Mouse (Mus musculus): ENCODE results near the gene Ppp1r14b. TPM values are rescaled to one million over a fixed set of nuclear protein-coding genes. Genes with fewer than 3 reads are reported as not detected.

Gene Ppp1r14b
- polyA plus RNA-seq, 1 experiment: 48.3 TPM

GRCm38 (mm10) chr19:6933436-6934194, 41.2 kb upstream of the Ppp1r14b start:
- Histone ChIP-seq H3K4me3 (ENCODE audit: insufficient read depth, low read length) (peak overlapping the region; percentile 38), H3K27ac (ENCODE audit: insufficient read depth, low read length) (peak overlapping the region; percentile 33), H3K4me1 (ENCODE audit: control insufficient read depth, insufficient read depth, low read length) (no peaks in the 10 kb centered on the region)
- peak; percentile 49 for TF ChIP-seq POLR2A (IDR thresholded peaks at IDR 0.05; ENCODE audit: extremely low read depth, insufficient read depth, low read length)
- no peak for TF ChIP-seq CTCF (IDR thresholded peaks at IDR 0.05; ENCODE audit: extremely low read depth, insufficient read depth, low read length)

- TF ChIP-seq POLR2A (IDR thresholded peaks at IDR 0.05; ENCODE audit: extremely low read depth, insufficient read depth, low read length): no peak
- TF ChIP-seq CTCF (IDR thresholded peaks at IDR 0.05; ENCODE audit: extremely low read depth, insufficient read depth, low read length): no peak
- peak within 1 kb of the TSS; percentile 33 for H3K27ac ChIP-seq (ENCODE audit: insufficient read depth, low read length)
- peak within 1 kb of the TSS; percentile 38 for H3K4me3 ChIP-seq (ENCODE audit: insufficient read depth, low read length)
- no peaks in the 10 kb centered on the region for H3K4me1 ChIP-seq (ENCODE audit: control insufficient read depth, insufficient read depth, low read length)
Measured at GRCm38 (mm10) chr19:6934195-6934977, 40.4 kb upstream of the Ppp1r14b start, which contains the start of gene Kcnk4. Gene Kcnk4, minus strand, starts transcription at chr19:6934515.

- no peaks in the 10 kb centered on the region for H3K4me1 ChIP-seq (ENCODE audit: control insufficient read depth, insufficient read depth, low read length)
- TF ChIP-seq POLR2A (IDR thresholded peaks at IDR 0.05; ENCODE audit: extremely low read depth, insufficient read depth, low read length) (no peak), CTCF (IDR thresholded peaks at IDR 0.05; ENCODE audit: extremely low read depth, insufficient read depth, low read length) (peak; percentile 4; the same call in 1 of the 2 replicates)
- no peak overlapping the region for H3K27ac ChIP-seq (ENCODE audit: insufficient read depth, low read length)
- H3K4me3 ChIP-seq (ENCODE audit: insufficient read depth, low read length): no peak overlapping the region
Measured at GRCm38 (mm10) chr19:6936299-6936698, 38.5 kb upstream of the Ppp1r14b start.

GRCm38 (mm10) chr19:6937541-6938465, 37.0 kb upstream of the Ppp1r14b start:
- TF ChIP-seq POLR2A (IDR thresholded peaks at IDR 0.05; ENCODE audit: extremely low read depth, insufficient read depth, low read length) (no peak), CTCF (IDR thresholded peaks at IDR 0.05; ENCODE audit: extremely low read depth, insufficient read depth, low read length) (no peak)
- no peak overlapping the region for H3K4me3 ChIP-seq (ENCODE audit: insufficient read depth, low read length)
- H3K27ac ChIP-seq (ENCODE audit: insufficient read depth, low read length): no peak overlapping the region
- no peaks in the 10 kb centered on the region for H3K4me1 ChIP-seq (ENCODE audit: control insufficient read depth, insufficient read depth, low read length)

- H3K27ac ChIP-seq (ENCODE audit: insufficient read depth, low read length): no peak overlapping the region
- peak overlapping the region; percentile 96 for H3K4me3 ChIP-seq (ENCODE audit: insufficient read depth, low read length)
- no peak for TF ChIP-seq POLR2A (IDR thresholded peaks at IDR 0.05; ENCODE audit: extremely low read depth, insufficient read depth, low read length)
- TF ChIP-seq CTCF (IDR thresholded peaks at IDR 0.05; ENCODE audit: extremely low read depth, insufficient read depth, low read length): no peak
- no peaks in the 10 kb centered on the region for H3K4me1 ChIP-seq (ENCODE audit: control insufficient read depth, insufficient read depth, low read length)
Measured at GRCm38 (mm10) chr19:6939106-6940002, 35.4 kb upstream of the Ppp1r14b start.

GRCm38 (mm10) chr19:6940396-6941351, 34.1 kb upstream of the Ppp1r14b start:
- H3K4me1 ChIP-seq (ENCODE audit: control insufficient read depth, insufficient read depth, low read length): no peaks in the 10 kb centered on the region
- TF ChIP-seq POLR2A (IDR thresholded peaks at IDR 0.05; ENCODE audit: extremely low read depth, insufficient read depth, low read length): 0 out of 2 replicates have a peak, but pooled peaks have one; percentile 5
- TF ChIP-seq CTCF (IDR thresholded peaks at IDR 0.05; ENCODE audit: extremely low read depth, insufficient read depth, low read length): no peak
- H3K27ac ChIP-seq (ENCODE audit: insufficient read depth, low read length): peak overlapping the region; percentile 47
- peak overlapping the region; percentile 96 for H3K4me3 ChIP-seq (ENCODE audit: insufficient read depth, low read length)

GRCm38 (mm10) chr19:6941372-6942248, 33.2 kb upstream of the Ppp1r14b start, which contains the start of gene Bad:
Gene Bad, plus strand, starts transcription at chr19:6941861.
- Histone ChIP-seq H3K4me3 (ENCODE audit: insufficient read depth, low read length) (peak within 1 kb of the TSS; percentile 96), H3K4me1 (ENCODE audit: control insufficient read depth, insufficient read depth, low read length) (no peaks in the 10 kb centered on the region), H3K27ac (ENCODE audit: insufficient read depth, low read length) (peak within 1 kb of the TSS; percentile 90)
- peak; percentile 43; the same call in 1 of the 2 replicates for TF ChIP-seq POLR2A (IDR thresholded peaks at IDR 0.05; ENCODE audit: extremely low read depth, insufficient read depth, low read length)
- TF ChIP-seq CTCF (IDR thresholded peaks at IDR 0.05; ENCODE audit: extremely low read depth, insufficient read depth, low read length): no peak
